Mouse (Mus musculus) forebrain, embryonic 16.5 days (tissue): ENCODE results near the gene Hexim2. TPM values are rescaled to one million over a fixed set of nuclear protein-coding genes. Genes with fewer than 3 reads are reported as not detected.
A peak's percentile ranks its signal among the peaks of the same experiment; 100 is the strongest.

Experiments
- ATAC-seq: fragments of 200-750 bp; cut with Nextera tagmentation; 2 replicates; pipeline ENCODE4 v1.8.0; 2017; ENCODE audit warnings: mild to moderate bottlenecking, moderate library complexity
- H3K27ac ChIP-seq: fragments of 300-500 bp; sonication (generic); 2 replicates; pipeline ENCODE4 v1.5.1; 2014; ENCODE audit warnings: low read length, control low read depth
- H3K27me3 ChIP-seq: fragments of 300-500 bp; sonication (generic); replicated peaks from 2 replicates; pipeline ENCODE4 v1.6.1; 2014; ENCODE audit warnings: low read length; ENCODE audit not compliant: control insufficient read depth, insufficient read depth
- H3K36me3 ChIP-seq: fragments of 300-500 bp; sonication (generic); 2 replicates; pipeline ENCODE4 v1.6.1; 2014; ENCODE audit not compliant: control insufficient read depth, insufficient read depth
- H3K4me1 ChIP-seq: fragments of 300-500 bp; sonication (generic); replicated peaks from 2 replicates; pipeline ENCODE4 v1.6.1; 2014; ENCODE audit warnings: low read length; ENCODE audit not compliant: control insufficient read depth, insufficient read depth
- H3K4me2 ChIP-seq: fragments of 300-500 bp; sonication (generic); 2 replicates; pipeline ENCODE4 v1.6.1; 2014; ENCODE audit warnings: mild to moderate bottlenecking, low read length, control low read depth
- H3K4me3 ChIP-seq: fragments of 300-500 bp; sonication (generic); replicated peaks from 2 replicates; pipeline ENCODE4 v1.5.1; 2014; ENCODE audit warnings: mild to moderate bottlenecking, low read length, control low read depth
- H3K9ac ChIP-seq: fragments of 300-500 bp; sonication (generic); replicated peaks from 2 replicates; pipeline ENCODE4 v1.6.1; 2014; ENCODE audit warnings: low read depth, low read length, control low read depth
- H3K9me3 ChIP-seq: fragments of 300-500 bp; sonication (generic); 2 replicates; pipeline ENCODE4 v1.6.1; 2016; ENCODE audit warnings: low read length; ENCODE audit not compliant: control insufficient read depth
- WGBS: fragments of 180-500 bp; shearing (Covaris S2); extraction: QIAGEN DNeasy Blood & Tissue Kit; methylation state at CpG from one replicate; pipeline ENCODE4 v1.1.7; 2014; 5-methylcytosine and 5-hydroxymethylcytosine counted together
- polyA plus RNA-seq: library from polyadenylated mRNA; unstranded; fragments of >200 nt; fragmentation: Nextera tagmentation; extraction: Ambion mirVana; gene quantifications from 2 replicates; pipeline ENCODE4 v1.2.1, GENCODE M21; 2015

Gene Hexim2
- polyA plus RNA-seq, 1 experiment from 2014 or later, result 25.9 TPM

GRCm38 (mm10) chr11:103139951-103140762, 7.9 kb downstream of the Hexim2 start:
- Histone ChIP-seq H3K4me3 (no peak overlapping the region), H3K4me2 (no peak overlapping the region), H3K9ac (no peak overlapping the region), H3K4me1 (peaks cover 14% of the 10 kb centered on the region), H3K27ac (peak overlapping the region; percentile 1; the same call in 1 of the 2 replicates), H3K9me3 (no peaks in the 10 kb centered on the region), H3K27me3 (no peaks in the 10 kb centered on the region), H3K36me3 (peaks cover 5% of the 10 kb centered on the region)
- 80% methylated on average over 14 of the region's 14 CpGs for WGBS
- no peak for ATAC-seq

GRCm38 (mm10) chr11:103140763-103141100, 8.5 kb downstream of the Hexim2 start:
- H3K4me1 ChIP-seq, result peaks cover 14% of the 10 kb centered on the region
- H3K9me3 ChIP-seq, result no peaks in the 10 kb centered on the region
- H3K36me3 ChIP-seq, result peaks cover 5% of the 10 kb centered on the region
- H3K9ac ChIP-seq, result no peak overlapping the region
- H3K4me2 ChIP-seq, result no peak overlapping the region
- H3K27me3 ChIP-seq, result no peaks in the 10 kb centered on the region
- H3K27ac ChIP-seq, result peak overlapping the region; percentile 1; the same call in 1 of the 2 replicates
- ATAC-seq, result no peak
- 58% methylated on average over 6 of the region's 6 CpGs for WGBS
- H3K4me3 ChIP-seq, result no peak overlapping the region

GRCm38 (mm10) chr11:103141101-103141943, 9.1 kb downstream of the Hexim2 start:
- WGBS, result 32% methylated on average over 11 of the region's 11 CpGs
- Histone ChIP-seq H3K36me3 (peaks cover 5% of the 10 kb centered on the region), H3K27ac (peak overlapping the region; percentile 62), H3K9me3 (no peaks in the 10 kb centered on the region), H3K27me3 (no peaks in the 10 kb centered on the region), H3K4me3 (no peak overlapping the region), H3K9ac (0 out of 2 replicates have a peak overlapping the region, but pooled peaks have one; percentile 35), H3K4me1 (peaks cover 14% of the 10 kb centered on the region), H3K4me2 (no peak overlapping the region)
- ATAC-seq, result no peak

- Histone ChIP-seq H3K9me3 (no peaks in the 10 kb centered on the region), H3K36me3 (peaks cover 5% of the 10 kb centered on the region), H3K27me3 (no peaks in the 10 kb centered on the region), H3K4me1 (peaks cover 14% of the 10 kb centered on the region), H3K9ac (0 out of 2 replicates have a peak overlapping the region, but pooled peaks have one; percentile 35), H3K27ac (peak overlapping the region; percentile 62), H3K4me3 (no peak overlapping the region), H3K4me2 (no peak overlapping the region; the same call in 1 of the 2 replicates)
- ATAC-seq, result peak; percentile 12; the same call in 1 of the 2 replicates
- WGBS, result 56% methylated on average over 1 of the region's 1 CpGs
These were observed 9.7 kb downstream of the Hexim2 start for GRCm38 (mm10) chr11:103141944-103142255.

- Histone ChIP-seq H3K9ac (peak overlapping the region; percentile 66), H3K27ac (peak overlapping the region; percentile 94), H3K4me2 (peak overlapping the region; percentile 61), H3K9me3 (no peaks in the 10 kb centered on the region), H3K4me3 (peak overlapping the region; percentile 46), H3K4me1 (peaks cover 14% of the 10 kb centered on the region), H3K27me3 (no peaks in the 10 kb centered on the region), H3K36me3 (peaks cover 5% of the 10 kb centered on the region)
- ATAC-seq, result peak; percentile 95
- WGBS, result 17% methylated on average over 8 of the region's 8 CpGs
These were observed 10.4 kb downstream of the Hexim2 start for GRCm38 (mm10) chr11:103142441-103143182.

- no peak overlapping the region for H3K4me2 ChIP-seq
- no peak overlapping the region for H3K9ac ChIP-seq
- no peaks in the 10 kb centered on the region for H3K36me3 ChIP-seq
- 48% methylated on average over 12 of the region's 12 CpGs for WGBS
- H3K4me3 ChIP-seq, result no peak overlapping the region
- H3K4me1 ChIP-seq, result peaks cover 14% of the 10 kb centered on the region
- H3K27me3 ChIP-seq, result no peaks in the 10 kb centered on the region
- no peaks in the 10 kb centered on the region for H3K9me3 ChIP-seq
- ATAC-seq, result no peak
- no peak overlapping the region for H3K27ac ChIP-seq
These were observed 12.4 kb downstream of the Hexim2 start for GRCm38 (mm10) chr11:103144309-103145285.

GRCm38 (mm10) chr11:103146386-103146785, 14.2 kb downstream of the Hexim2 start:
- H3K27me3 ChIP-seq, result no peaks in the 10 kb centered on the region
- ATAC-seq, result no peak
- 92% methylated on average over 4 of the region's 4 CpGs for WGBS
- no peak overlapping the region for H3K4me2 ChIP-seq
- no peak overlapping the region for H3K4me3 ChIP-seq
- no peak overlapping the region for H3K9ac ChIP-seq
- no peak overlapping the region for H3K27ac ChIP-seq
- H3K4me1 ChIP-seq, result peaks cover 14% of the 10 kb centered on the region
- no peaks in the 10 kb centered on the region for H3K36me3 ChIP-seq
- no peaks in the 10 kb centered on the region for H3K9me3 ChIP-seq

GRCm38 (mm10) chr11:103147766-103148165, 15.5 kb downstream of the Hexim2 start:
- H3K36me3 ChIP-seq, result no peaks in the 10 kb centered on the region
- no peaks in the 10 kb centered on the region for H3K27me3 ChIP-seq
- H3K4me2 ChIP-seq, result no peak overlapping the region
- peaks cover 5% of the 10 kb centered on the region for H3K4me1 ChIP-seq
- 71% methylated on average over 4 of the region's 4 CpGs for WGBS
- H3K9me3 ChIP-seq, result no peaks in the 10 kb centered on the region
- ATAC-seq, result no peak
- no peak overlapping the region for H3K9ac ChIP-seq
- H3K4me3 ChIP-seq, result no peak overlapping the region
- no peak overlapping the region for H3K27ac ChIP-seq
